ENCODE assay signal across 18 mouse cellular contexts in genomic region chr2:22723927-22724534, GRCm38 (mm10). TPM values are rescaled to one million over a fixed set of nuclear protein-coding genes. Genes with fewer than 3 reads are reported as not detected.
DNase-seq lines count a peak whose midpoint lies in the region; TF ChIP-seq lines count a peak whose summit lies in the region.
"Had no signal": no experiment of that assay in that cellular context is flagged by ENCODE, and none has a peak within 500 bp of the region (broad histone marks: within the 10 kb centered on the region; RNA-seq: fewer than 3 reads in every experiment).

No protein-coding gene starts in this region.

- H3K4me1 ChIP-seq in embryonic fibroblast, embryonic 13.5 days (ENCODE audit: control insufficient read depth, insufficient read depth, low read length): peaks cover 6% of the 10 kb centered on the region
- H3K4me1 ChIP-seq: heart, embryonic 15.5 days; liver, embryonic 15.5 days had no signal

- no peak overlapping the region for H3K4me3 ChIP-seq in C2C12 (ENCODE audit: insufficient read depth, poor library complexity, severe bottlenecking)
- no peak overlapping the region for H3K4me3 ChIP-seq in embryonic fibroblast, embryonic 13.5 days (ENCODE audit: insufficient read depth, low read length)
- H3K4me3 ChIP-seq: erythroblast, embryonic 14.5 days; heart, embryonic 15.5 days; kidney, embryonic 15.5 days; liver, embryonic 15.5 days had no signal

- DNase-seq in 3T3-L1 (ENCODE audit: low read depth, low spot score): peak; percentile 86
- DNase-seq in R1 (ENCODE audit: low read depth, low spot score): peak; percentile 12
- no peak for DNase-seq in layer of hippocampus, postnatal 36 days
- DNase-seq in adipocyte (ENCODE audit: low spot score): no peak
- no peak for DNase-seq in left cerebral cortex, adult 18-20 months (ENCODE audit: low spot score in 2 of 2)
- DNase-seq in cerebellum, postnatal 36 days: no peak
- DNase-seq: cerebellum, adult 18-20 months; forebrain, postnatal 0 days; left cerebral cortex, postnatal 4 days; lung, postnatal 4 days; midbrain, embryonic 14.5 days; thymus, postnatal 25 days had no signal

- no peak for TF ChIP-seq POLR2A in embryonic fibroblast, embryonic 13.5 days (IDR thresholded peaks at IDR 0.05; ENCODE audit: low read depth, low read length)

- H3K79me3 ChIP-seq in C2C12 (ENCODE audit: low read depth): no peaks in the 10 kb centered on the region

- peak overlapping the region; percentile 67 for H3K27ac ChIP-seq in embryonic fibroblast, embryonic 13.5 days (ENCODE audit: insufficient read depth, low read length)
- H3K27ac ChIP-seq: heart, embryonic 15.5 days; kidney, embryonic 15.5 days; liver, embryonic 15.5 days had no signal

- H3K27me3 ChIP-seq in C2C12 (ENCODE audit: control insufficient read depth, insufficient read depth, insufficient read length): no peaks in the 10 kb centered on the region
- H3K27me3 ChIP-seq: heart, embryonic 15.5 days; kidney, embryonic 15.5 days; liver, embryonic 15.5 days had no signal

- no peak overlapping the region for H3ac ChIP-seq in C2C12 (ENCODE audit: control insufficient read depth, insufficient read length, low read depth)

- TF ChIP-seq CTCF in C2C12 (IDR thresholded peaks at IDR 0.05; ENCODE audit: control insufficient read depth, insufficient read depth, insufficient read length): no peak
- TF ChIP-seq CTCF in embryonic fibroblast, embryonic 13.5 days (IDR thresholded peaks at IDR 0.05; ENCODE audit: borderline replicate concordance, insufficient read depth, low read length): no peak

- H3K79me2 ChIP-seq in C2C12 (ENCODE audit: control insufficient read depth, insufficient read depth): no peaks in the 10 kb centered on the region

- no peaks in the 10 kb centered on the region for H3K36me3 ChIP-seq in C2C12 (ENCODE audit: control insufficient read depth, insufficient read depth)
- H3K36me3 ChIP-seq: heart, embryonic 15.5 days; kidney, embryonic 15.5 days; liver, embryonic 15.5 days had no signal

TF ChIP-seq in C2C12, 6 proteins besides CTCF, POLR2A, EP300 and RAD21:
- TF ChIP-seq FOSL1 (IDR thresholded peaks at IDR 0.05; ENCODE audit: insufficient read depth, low read length, poor library complexity, severe bottlenecking) (peak; percentile 81), USF1 (IDR thresholded peaks at IDR 0.05; ENCODE audit: low read depth) (peak; percentile 11), MYOG (IDR thresholded peaks at IDR 0.05; ENCODE audit: control insufficient read depth, extremely low read depth, insufficient read length) (no peak), MYOD1 (IDR thresholded peaks at IDR 0.05; ENCODE audit: control insufficient read depth, insufficient read length, low read depth) (no peak), CEBPB (IDR thresholded peaks at IDR 0.05; ENCODE audit: low read depth) (no peak), MAX (IDR thresholded peaks at IDR 0.05) (peak; percentile 28)

RNA-seq across cellular contexts. Expression of gene Apbb1ip, which starts 49.9 kb away (rescaled TPM):
- 4.0 TPM for polyA plus RNA-seq in C2C12 (2012; fragmentation: generic; extraction: Trizol)
- polyA plus RNA-seq in embryonic fibroblast, embryonic 13.5 days (2011; ENCODE audit: insufficient read length, low read depth, missing spikeins): 34.8 and 40.6 TPM in 2 replicates
- 1 to 10 TPM; 5.6 to 5.9 TPM for total RNA-seq in layer of hippocampus, postnatal 36 days (2021)
- total RNA-seq in left cerebral cortex, adult 18-20 months (2021): 1 to 10 TPM; 5.2 to 6.1 TPM

Comparison
In these comparisons a context has a peak if more than half of its experiments do, and no peak if none do; other contexts are left out.
1. DNase-seq: peak in 3T3-L1 (single experiment) and R1 (single experiment); none in layer of hippocampus, postnatal 36 days (0 of 2), adipocyte (single experiment), left cerebral cortex, adult 18-20 months (0 of 2) and cerebellum, postnatal 36 days (0 of 2).